Mouse (Mus musculus) right cerebral cortex, adult 2 months (tissue): Measurements from ENCODE around the gene Arhgap11a.

ENCODE experiments used
- DNase-seq, 2 experiments: peaks; one replicate each; pipeline ENCODE4 v3.0.0; 2021 to 2022; ENCODE audit warnings: low spot score in 2 of 2

The Arhgap11a gene

DNA sequence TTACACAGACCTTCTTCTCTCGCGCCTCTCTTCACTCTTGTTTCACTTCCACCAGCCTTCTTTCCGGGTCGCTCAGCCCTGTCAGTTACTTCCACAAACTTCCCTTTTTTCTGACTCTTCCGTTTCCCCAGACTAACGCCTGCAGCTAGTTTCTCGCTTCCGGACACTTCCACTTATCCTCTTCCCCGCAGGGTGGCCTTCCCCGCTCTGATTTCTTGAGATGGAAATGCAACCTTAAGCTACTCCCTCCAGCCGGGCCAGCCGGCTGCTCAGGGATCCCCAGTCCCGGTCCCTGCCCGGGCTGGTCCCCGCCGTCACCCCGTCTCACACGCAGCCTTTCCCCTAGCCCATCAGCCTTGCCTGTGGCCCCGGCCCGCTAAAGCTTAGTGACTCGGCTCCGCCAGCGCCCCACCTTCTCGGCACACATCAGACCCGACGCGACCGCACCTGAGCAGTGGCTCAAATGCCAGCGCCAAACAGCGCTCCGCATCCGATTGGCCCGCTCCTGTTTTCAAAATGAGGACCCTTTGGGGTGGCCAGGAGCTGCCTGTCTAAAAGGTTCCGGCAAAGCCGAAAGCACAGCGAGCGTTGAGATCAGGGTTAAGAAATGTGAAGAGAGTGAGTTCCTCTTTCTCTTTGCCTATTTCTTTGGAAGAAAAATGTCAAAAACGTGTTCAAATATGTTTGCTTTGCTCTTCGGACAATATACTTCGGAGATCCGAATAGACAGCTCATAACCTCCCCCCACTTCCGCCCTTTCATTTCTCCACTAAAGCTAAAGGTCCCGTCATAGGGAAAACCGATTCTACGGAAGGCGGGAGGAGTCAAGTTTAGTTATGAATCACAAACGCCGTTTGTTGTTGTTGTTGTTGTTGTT, at the start of gene Arhgap11a:
TSS of gene Arhgap11a (minus strand) at position 417 of the 877 bp plus-strand sequence.
- peak; percentile 91 for DNase-seq

DNA sequence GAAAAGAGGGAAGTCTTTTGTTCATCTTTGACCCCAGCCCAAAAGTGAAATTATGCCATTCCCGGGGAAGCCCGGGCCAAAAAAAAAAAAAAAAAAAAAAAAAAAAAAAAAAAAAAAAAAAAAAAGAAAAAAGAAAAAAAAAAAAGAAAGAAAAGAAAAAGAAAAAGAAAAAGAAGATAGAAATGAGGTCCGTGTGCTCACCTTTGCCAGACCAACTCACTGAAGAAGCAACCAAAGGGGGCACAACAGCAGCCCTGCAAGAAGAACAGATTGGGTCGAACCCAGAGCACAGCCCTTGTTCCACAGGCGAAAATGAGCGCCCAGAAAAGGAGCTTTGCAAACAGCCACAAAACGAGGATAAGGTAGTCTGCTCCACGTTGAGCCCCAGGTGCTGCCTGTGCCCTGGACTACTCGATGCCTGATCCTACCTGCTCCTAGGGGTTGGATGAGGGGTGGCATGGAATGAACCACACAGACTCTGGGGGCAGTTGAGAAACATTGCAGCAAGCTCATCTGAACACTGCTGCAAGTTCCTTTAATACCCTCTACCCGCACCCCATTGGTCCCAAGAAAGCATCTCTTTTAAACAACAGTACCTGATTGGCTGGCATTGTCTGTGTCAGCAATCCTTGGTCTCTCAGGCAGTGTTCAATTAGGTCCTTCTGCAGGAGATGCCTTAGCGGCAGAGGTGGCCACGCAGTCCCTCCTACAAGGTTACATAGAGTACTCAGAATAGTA, 45.1 kb upstream of the Arhgap11a start:
- DNase-seq: no peak

DNA sequence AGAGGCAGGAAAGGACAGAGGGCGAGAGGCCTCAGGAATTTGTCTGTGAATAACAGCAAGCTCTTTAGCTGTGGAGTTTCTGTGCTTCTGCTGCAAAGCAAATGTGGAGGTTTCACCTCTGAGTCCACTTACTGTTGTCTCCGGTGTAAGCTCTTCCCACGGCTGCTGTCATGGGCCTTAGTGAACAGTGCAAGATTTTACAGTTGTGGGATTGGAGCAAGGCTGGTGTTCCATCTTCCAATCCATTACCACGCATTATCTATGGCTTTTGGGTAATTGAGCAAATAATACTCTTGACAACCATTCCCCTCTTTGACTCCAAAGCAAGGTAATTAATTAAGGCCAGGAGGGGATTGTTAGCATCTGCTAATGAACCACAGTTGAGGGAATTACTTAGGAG, 38.7 kb upstream of the Arhgap11a start:
- no peak for DNase-seq

DNA sequence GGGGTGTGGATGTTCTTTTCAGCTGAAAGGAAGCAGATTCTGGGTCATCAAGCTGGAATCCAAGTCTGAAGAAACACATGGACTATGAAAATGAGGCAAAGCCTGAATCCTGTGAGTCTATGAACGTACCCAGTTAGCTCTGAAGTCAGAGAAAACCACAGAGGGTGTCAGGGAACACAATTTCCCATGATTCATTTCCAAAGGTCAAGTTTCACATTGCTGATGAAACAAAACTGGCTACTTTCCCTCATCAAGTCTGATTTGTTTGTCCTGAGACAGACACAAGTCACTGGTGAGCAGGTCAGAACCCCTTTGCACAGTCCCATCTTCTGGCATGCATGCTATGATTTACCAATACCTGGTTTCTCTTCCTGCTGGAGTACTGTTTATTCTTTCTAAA, 37.6 kb upstream of the Arhgap11a start:
- DNase-seq: no peak

DNA sequence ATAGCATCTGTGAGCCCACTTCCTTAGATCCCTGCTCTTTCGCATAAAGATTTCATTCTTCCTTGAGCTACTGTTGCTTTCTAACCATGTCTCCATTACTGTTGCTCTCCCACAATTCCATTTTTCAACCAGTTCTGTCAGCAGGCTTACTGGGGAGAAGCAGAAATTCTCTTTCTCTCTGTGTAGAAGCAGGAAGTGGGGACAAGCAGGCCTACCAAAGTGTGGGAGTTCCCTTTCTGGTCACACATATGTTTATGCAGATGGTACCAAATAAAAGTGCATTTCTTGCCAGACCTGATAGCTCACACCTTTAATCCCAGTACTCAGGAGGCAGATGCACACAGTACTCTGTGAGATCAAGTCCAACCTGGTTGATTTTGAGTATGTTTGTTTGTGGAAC, 21.7 kb upstream of the Arhgap11a start:
- DNase-seq: no peak

DNA sequence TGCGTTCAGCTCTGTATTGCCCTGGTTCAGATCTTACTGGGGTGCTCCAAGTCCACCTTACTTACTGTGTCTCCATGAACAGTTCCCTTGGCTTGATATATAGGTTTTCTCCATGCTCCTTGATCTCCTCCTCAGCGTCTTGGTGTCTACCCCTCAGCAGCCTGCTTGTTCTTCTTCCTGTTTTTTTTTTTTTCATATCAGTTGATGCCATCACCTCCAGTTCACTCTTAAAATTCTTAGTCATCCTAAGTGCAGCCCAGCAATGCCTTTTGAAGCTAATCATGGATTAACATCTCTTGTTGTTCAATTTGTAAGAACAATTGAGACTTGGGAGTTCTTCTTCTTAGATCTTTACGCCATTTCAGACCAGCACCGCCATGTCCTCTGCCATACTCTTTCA, 19.9 kb upstream of the Arhgap11a start:
- DNase-seq: no peak

DNA sequence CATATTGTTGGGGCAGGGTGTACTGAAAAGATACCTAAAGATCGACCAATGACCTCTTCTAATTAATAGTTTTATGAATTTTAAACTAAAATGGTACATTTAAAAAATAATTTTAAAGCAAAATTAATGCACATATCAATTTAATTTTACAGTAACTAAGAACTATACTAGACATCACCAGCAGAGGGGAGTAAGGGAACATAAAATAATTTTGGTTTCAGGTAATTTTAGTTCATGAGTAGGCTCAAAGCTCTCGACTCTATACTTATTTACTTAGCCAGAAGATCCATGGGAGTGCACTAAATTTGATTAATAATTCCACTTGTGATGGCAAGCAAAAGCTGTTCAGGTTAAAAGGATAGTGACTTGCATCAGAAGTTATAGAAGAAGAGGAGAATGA, 17.7 kb upstream of the Arhgap11a start:
- no peak for DNase-seq

DNA sequence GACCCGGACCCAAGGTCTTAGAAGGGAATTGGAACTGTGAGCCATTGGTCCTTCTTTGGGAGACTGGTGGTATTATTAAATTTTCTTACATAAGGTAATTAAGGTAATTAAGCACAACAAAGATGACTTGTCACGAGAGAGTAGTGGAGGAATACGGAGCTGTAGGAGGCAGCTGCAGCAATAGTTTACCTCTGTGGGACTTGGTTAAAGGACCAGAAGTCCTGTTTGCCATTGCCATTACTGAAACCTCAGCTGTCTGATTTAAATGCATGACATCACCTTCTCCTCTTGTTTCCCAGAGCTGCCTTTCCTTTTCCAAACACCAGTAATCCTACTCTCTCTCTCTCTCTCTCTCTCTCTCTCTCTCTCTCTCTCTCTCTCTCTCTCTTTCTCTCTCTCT, 680 bp upstream of the Arhgap11a start:
- no peak for DNase-seq

DNA sequence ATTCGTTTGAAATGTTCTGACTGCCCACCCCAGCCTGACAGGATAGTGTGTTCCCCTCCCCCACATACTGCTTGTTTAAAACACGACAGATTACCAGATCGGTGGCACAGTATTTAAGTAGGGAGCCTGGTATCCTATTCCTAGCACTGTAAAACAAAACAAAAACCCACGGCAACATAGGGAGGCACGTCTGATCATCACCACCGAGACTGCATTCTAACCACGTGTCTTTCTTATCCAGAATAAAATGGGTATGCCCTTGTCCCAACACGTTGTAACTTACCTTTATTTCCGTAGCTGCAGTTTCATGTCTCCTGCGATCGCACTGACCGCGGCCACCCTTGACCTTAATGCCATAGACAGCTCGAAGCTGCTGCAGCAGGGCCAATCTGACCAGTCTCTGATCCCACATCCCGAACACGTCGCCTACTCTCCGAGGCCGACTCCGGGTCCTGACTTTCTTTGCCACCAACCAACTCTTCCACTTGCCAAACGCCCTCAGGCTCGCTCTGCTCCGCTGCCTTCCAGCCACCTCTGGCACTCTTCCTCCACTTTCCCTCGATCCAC, 700 bp downstream of the Arhgap11a start:
- no peak for DNase-seq

DNA sequence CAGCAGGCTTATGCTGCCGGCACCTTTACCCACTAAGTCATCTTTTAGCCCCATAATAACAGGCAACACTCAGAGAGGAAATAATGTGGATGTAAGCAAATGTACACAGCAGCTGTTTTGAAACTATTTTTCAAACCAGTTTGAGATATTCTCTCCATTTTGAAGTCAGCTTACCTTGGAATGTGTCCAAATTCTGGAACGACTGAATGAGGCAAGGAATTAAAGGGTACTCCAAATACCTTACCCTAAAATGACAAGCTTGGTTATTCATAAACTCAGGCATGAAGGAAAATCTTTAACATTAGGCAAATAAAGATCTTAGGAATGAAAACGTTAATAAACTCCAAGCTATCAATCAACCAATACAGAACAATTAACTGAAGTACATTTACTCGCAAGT, 3.4 kb downstream of the Arhgap11a start:
- no peak for DNase-seq

DNA sequence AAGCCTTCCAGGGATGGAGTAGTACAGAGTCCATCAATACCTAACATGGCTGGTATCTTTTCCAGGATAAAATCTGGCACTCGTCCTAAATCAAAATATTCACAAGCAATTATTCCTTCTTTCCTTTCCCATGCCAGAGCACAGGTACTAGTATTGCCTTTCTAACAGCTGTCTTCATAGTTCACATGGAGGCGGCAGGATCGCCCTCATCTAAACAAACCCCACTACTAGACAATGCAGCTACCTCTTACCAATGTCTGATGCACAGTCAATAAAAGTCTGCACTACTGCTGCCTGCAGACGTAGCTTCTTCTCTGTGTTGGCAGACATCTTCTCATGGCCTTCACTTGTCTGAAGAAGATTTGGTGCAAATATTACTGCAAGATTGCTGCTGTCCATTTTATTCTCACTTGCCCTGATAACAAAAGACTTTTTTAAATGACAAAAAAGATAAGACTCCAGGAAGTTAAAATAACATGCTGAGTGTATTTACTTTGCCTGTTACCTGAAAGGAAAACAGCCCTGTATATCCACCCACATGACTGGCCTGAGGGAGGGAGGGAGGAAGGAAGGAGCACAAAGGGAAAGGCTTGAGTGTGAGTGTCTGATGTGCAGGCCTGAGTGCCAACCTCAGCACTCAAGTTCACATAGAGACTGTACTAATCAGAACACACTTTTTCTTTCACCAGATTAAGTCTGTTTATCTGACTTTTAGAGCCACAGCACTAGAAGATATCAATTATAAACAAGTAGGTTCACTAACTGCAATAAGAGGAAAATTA, 6.6 kb downstream of the Arhgap11a start:
- no peak for DNase-seq

DNA sequence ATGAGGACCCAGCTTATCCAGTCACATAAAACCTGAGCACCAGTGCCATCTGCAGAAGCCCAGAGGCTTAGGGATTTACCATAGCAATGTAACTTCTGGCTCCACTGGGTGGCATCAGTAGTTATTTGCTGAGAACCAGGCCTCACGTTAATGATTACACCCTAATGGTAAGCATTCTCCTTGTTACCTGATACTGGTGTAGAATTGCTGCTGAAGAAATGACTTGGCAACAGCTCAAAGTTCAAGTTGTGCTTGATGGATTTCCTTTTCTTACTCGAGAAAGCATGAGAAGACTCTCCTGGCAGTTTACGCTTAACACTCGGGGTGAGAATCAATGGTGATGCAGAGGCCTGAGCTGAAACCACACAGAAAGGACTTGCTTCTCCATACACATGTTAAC, 9.0 kb downstream of the Arhgap11a start:
- no peak for DNase-seq

DNA sequence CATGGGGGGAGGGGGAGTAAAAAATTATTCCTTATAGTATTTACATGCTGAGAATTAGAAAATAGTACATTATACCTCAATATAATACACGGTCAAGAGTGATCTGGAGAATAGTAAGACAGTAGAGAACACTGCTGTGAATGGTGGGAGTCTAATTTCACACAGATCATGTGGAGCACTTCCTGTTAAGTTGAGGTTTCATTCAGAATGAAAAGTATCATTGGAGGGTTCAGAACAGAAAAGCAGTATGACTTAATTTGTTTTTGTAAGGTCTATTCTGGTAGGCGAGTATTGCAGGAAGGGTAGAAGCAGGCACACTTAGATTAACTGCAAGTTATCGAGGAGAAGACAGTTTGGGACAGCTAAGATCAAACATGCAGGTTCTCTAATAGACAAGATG, 13.2 kb downstream of the Arhgap11a start:
- DNase-seq: no peak

DNA sequence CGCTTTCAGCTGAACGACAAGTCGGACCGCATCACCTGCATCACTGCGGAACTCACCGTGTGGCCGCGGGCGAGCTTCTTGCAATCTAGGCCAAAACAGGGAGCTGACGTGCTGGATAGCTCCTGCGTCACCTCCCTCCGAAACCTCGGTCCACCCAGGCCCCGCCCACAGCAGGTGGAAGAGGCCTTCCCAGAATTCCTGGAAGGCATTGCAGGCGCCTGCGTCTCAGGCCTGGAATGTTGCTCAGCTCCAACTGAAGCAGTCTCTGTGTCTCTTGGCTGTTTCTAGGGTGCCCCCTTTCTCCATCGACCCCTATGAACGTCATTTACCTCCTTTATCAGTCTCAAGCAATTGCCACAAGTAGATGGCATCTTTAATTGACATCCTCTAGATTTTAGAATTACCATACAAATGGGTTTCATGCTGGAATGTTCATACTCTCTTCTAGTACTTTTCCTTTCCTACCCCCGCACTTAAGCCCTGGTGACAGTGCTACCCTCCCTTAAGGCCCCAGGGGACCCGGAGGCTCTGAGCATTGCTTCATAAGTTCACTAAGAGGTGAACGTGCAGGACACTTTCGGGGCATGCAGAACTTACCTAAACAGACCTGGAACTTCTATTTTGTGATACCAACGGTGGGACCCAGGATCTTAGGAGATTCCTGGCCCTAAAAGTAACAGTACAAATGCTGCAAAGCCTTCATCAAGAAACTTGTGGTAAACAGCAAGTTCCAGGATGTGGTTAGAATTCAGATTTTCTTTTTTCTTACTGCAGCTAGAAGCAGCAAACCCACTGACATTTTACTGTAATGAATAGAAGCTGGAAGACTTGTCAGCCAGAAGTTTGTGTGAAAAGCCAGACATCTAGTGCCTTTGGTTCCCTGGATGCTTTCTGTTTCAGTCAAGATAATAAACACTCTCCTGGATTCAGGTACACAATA, 19.2 kb downstream of the Arhgap11a start, which contains the start of gene Scg5:
TSS of gene Scg5 (minus strand) at position 179 of the 940 bp plus-strand sequence.
- peak; percentile 88 for DNase-seq

DNA sequence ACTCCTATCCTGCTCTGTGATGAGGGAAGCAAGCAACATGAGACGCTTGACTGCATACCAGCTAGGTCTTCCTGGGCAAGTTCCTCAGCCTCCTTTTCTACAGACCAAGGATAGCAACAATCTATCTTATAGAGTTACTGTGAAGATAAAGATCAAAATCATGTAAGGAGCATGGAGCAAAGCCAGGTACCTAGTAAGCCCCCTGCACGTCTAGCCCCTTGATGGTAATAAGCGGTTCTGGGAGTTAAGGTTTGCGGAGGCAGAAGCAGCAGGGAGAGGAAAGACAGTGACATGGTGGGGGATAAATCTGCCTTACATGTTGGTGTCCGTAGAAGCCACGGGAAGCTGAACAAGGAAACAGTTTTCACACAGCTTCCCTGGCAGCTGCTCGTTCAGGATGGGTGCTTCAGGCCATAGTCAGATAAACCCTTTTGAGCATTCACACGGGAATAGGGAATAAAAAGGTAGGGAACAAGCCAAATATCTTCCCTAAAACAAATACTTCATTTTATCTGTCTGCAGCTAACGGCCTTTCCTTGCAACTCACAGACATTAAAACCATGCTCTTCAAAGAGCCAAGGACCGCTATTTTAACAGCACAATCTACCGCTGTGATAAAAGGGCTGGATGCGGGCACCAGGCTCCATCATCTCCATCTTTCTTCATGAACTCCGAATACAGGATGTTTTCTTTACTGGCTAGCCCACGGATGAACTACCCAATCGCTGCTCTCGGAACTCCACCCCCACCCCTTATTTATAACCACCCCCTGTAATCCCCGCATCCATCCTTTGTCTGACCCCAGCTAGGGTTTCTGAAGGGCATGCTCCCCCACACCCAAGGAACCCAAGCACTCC, 20.1 kb downstream of the Arhgap11a start:
- DNase-seq: no peak

DNA sequence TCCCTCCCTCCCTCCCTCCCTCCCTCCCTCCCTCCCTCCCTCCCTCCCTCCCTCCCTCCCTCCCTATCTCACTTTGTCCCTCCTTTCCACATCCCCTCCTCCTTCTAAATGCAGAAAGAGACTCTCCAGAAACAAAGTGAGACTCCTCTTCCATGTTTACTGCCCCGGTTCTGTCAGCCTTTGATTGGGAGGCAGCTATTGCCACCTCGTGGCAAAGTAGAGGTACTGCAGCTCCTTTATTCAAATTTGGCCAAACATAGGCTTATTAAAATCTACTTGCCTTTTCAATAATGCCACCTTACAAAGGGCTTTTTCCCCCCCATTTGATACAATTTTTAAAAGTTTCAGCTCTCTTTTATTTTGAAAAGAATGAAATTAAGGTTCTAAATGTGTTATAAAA, 24.6 kb downstream of the Arhgap11a start:
- DNase-seq: peak in 1 of 2 experiments; percentile 66

DNA sequence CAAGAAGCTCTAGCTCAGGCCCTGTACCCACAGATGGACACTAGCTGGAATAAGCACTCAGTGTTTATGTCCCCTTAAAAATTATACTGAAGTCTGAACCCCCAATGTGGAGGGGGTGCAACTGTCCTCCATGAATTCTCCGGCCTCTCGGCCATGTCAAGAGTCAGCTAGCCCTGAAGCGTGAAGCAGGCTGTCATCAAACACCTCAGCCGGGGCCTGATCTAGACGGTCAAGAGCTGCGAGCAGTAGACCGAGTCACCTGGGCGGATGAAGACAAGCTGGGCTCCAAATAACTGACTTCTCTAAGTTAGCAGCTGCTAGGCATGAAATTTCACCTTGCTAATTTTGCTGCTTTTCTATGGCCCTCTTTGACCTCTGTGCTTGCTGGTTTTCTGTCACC, 26.1 kb downstream of the Arhgap11a start:
- no peak for DNase-seq

DNA sequence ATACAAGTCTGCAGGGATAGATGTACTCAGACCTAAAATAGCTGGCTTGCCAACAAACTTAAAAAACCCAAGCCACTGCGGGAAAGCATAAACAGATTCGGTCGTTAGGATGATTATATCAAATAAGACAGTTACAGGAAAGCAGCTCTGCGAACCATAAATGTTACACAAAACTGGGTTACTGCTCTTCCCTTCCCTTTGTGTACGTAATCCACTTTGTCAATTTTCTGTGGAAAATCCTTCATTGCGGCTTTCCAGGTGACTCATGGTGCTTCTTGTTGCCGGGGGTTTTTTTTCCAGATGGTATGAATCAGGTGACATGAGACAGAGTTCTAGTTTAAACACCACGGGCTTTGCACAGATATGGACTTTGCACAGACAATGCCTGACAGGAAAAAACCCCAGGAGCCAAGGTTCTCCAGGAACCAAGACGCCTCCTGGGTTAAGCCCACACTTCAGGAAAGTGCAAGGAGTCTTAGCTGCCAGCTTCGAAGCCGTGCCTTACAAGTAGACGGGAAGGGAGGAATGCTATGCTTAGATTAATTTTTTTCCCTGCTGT, 27.2 kb downstream of the Arhgap11a start:
- no peak for DNase-seq

DNA sequence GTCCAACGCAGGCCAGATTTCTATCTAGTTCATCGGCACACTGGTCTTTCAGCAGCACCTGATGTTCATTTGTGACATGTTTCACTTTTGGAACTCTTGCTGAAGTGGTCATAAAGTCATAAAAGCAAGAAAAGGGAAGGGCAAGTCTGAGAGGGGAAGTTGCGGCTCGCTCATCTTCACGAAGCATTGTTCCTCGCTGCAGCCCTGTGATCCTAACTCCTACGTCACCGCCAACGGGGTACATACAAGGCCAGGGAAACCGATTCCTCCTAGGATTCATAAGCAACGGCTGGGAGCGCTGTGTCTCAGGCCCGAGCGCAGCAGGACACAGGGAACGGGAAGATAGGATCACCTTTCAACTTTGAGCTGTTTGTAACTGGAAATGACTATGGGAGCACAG, 28.3 kb downstream of the Arhgap11a start:
- no peak for DNase-seq
